Mouse (Mus musculus): ENCODE measurements around the gene Fbxw9. TPM values are rescaled to one million over a fixed set of nuclear protein-coding genes. Genes with fewer than 3 reads are reported as not detected.

Fbxw9 gene
- total RNA-seq, 2 experiments from 2014 or later: 3.6 to 4.7 TPM

Small RNA genes within 50 kb of the gene (microRNA-seq; reads per million reads assigned to microRNA genes)
- 0 to 0.32 reads per million in 2 experiments for gene Gm23388
- gene Mir7070: 0 reads per million in 2 experiments

Other genes with a start within 250 kb of the Fbxw9 start
- 1 to 10 TPM; 6.0 to 7.2 TPM for gene Dand5, start 237.2 kb upstream of the Fbxw9 start, total RNA-seq (2021)
- gene Gadd45gip1, start 228.5 kb upstream of the Fbxw9 start, total RNA-seq (2021): 10 to 100 TPM; 28.4 to 28.8 TPM
- gene Rad23a, start 219.4 kb upstream of the Fbxw9 start, total RNA-seq (2021): 100 to 1,000 TPM; 122 to 124 TPM
- 100 to 1,000 TPM; 197 to 229 TPM for gene Calr, start 213.1 kb upstream of the Fbxw9 start, total RNA-seq (2021)
- gene Farsa, start 203.1 kb upstream of the Fbxw9 start, total RNA-seq (2021): 10 to 100 TPM; 24.8 to 25.5 TPM
- 1 to 10 TPM; 2.1 to 2.6 TPM for gene Syce2, start 187.9 kb upstream of the Fbxw9 start, total RNA-seq (2021)
- 10 to 100 TPM; 23.3 to 30.0 TPM for gene Gcdh, start 166.1 kb upstream of the Fbxw9 start, total RNA-seq (2021)
- gene Klf1, start 158.1 kb upstream of the Fbxw9 start, total RNA-seq (2021): under 1 TPM in 1 of 2 experiments, not detected in 1; 0.23 TPM
- gene Dnase2a, start 151.5 kb upstream of the Fbxw9 start, total RNA-seq (2021): 1 to 10 TPM; 5.7 to 6.9 TPM
- gene Mast1, start 122.7 kb upstream of the Fbxw9 start, total RNA-seq (2021): under 1 TPM in 1 of 2 experiments, not detected in 1; 0.07 TPM
- gene Rtbdn, start 113.1 kb upstream of the Fbxw9 start, total RNA-seq (2021): not detected
- gene Gm49661, start 90.6 kb upstream of the Fbxw9 start, total RNA-seq (2021): not detected
- gene Prdx2, start 90.5 kb upstream of the Fbxw9 start, total RNA-seq (2021): 100 to 1,000 TPM; 224 to 248 TPM
- gene Rnaseh2a, start 90.3 kb upstream of the Fbxw9 start, total RNA-seq (2021): 10 to 100 TPM; 22.6 to 28.4 TPM
- gene Junb, start 81.3 kb upstream of the Fbxw9 start, total RNA-seq (2021): 1 to 10 TPM; 6.2 to 6.3 TPM
- 1 to 10 TPM; 1.4 to 1.5 TPM for gene Hook2, start 69.5 kb upstream of the Fbxw9 start, total RNA-seq (2021)
- gene Best2, start 45.5 kb upstream of the Fbxw9 start, total RNA-seq (2021): not detected
- gene Asna1, start 34.8 kb upstream of the Fbxw9 start, total RNA-seq (2021): 10 to 100 TPM; 44.3 to 44.9 TPM
- gene Trir, start 33.2 kb upstream of the Fbxw9 start, total RNA-seq (2021): 10 to 100 TPM; 77.5 to 92.1 TPM
- 10 to 100 TPM; 24.6 to 27.9 TPM for gene Tnpo2, start 23.1 kb upstream of the Fbxw9 start, total RNA-seq (2021)
- not detected for gene Gm5741, start 7.9 kb downstream of the Fbxw9 start, total RNA-seq (2021)
- 10 to 100 TPM; 18.2 to 20.2 TPM for gene Dhps, start 11.7 kb downstream of the Fbxw9 start, total RNA-seq (2021)
- 10 to 100 TPM; 45.3 to 46.2 TPM for gene Wdr83os, start 20.7 kb downstream of the Fbxw9 start, total RNA-seq (2021)
- 10 to 100 TPM; 13.2 to 15.1 TPM for gene Wdr83, start 21.3 kb downstream of the Fbxw9 start, total RNA-seq (2021)
- 10 to 100 TPM; 13.6 to 14.0 TPM for gene Man2b1, start 23.2 kb downstream of the Fbxw9 start, total RNA-seq (2021)
- under 1 TPM; 0.86 to 0.92 TPM for gene Zfp791, start 63.0 kb downstream of the Fbxw9 start, total RNA-seq (2021)
- not detected for gene Cks1brt, start 91.9 kb downstream of the Fbxw9 start, total RNA-seq (2021)
- not detected for gene Olfr371, start 165.9 kb downstream of the Fbxw9 start, total RNA-seq (2021)
- gene Orc6, start 239.6 kb downstream of the Fbxw9 start, total RNA-seq (2021): 1 to 10 TPM; 7.2 to 9.5 TPM
- 10 to 100 TPM; 51.5 to 52.4 TPM for gene Vps35, start 239.7 kb downstream of the Fbxw9 start, total RNA-seq (2021)

Data from gastrocnemius, postnatal 14 days (tissue).